Mouse (Mus musculus): ENCODE measurements around the gene Nuak1.

Gene Nuak1

GRCm38 (mm10) chr10:84457539-84457938, 17.1 kb upstream of the Nuak1 start:
- H3K27me3 ChIP-seq (ENCODE audit: insufficient read depth, low read length), result no peaks in the 10 kb centered on the region; the same call in 1 of the 2 replicates

GRCm38 (mm10) chr10:84456632-84457320, 16.4 kb upstream of the Nuak1 start:
- no peak for TF ChIP-seq NANOG (IDR thresholded peaks at IDR 0.05; ENCODE audit: borderline replicate concordance, low read length)
- TF ChIP-seq POU5F1 (IDR thresholded peaks at IDR 0.05; ENCODE audit: borderline replicate concordance, low read length), result no peak
- no peak for TF ChIP-seq CTCF (conservative IDR thresholded peaks at IDR 0.05; ENCODE audit: low read length)
- Histone ChIP-seq H3K4me1 (replicated peaks; ENCODE audit: low read depth, low read length) (peaks cover 29% of the 10 kb centered on the region), H3K36me3 (ENCODE audit: insufficient read depth, low read length) (no peaks in the 10 kb centered on the region), H3K27me3 (ENCODE audit: insufficient read depth, low read length) (no peaks in the 10 kb centered on the region; the same call in 1 of the 2 replicates), H3K4me3 (replicated peaks; ENCODE audit: low read length) (no peak overlapping the region), H3K9me3 (ENCODE audit: low read length) (no peaks in the 10 kb centered on the region)

More at GRCm38 (mm10) chr10:84457539-84457938, 17.1 kb upstream of the Nuak1 start:
- Histone ChIP-seq H3K9me3 (ENCODE audit: low read length) (no peaks in the 10 kb centered on the region), H3K4me1 (replicated peaks; ENCODE audit: low read depth, low read length) (peaks cover 24% of the 10 kb centered on the region), H3K36me3 (ENCODE audit: insufficient read depth, low read length) (no peaks in the 10 kb centered on the region), H3K4me3 (replicated peaks; ENCODE audit: low read length) (no peak overlapping the region)
- no peak for TF ChIP-seq POU5F1 (IDR thresholded peaks at IDR 0.05; ENCODE audit: borderline replicate concordance, low read length)
- no peak for TF ChIP-seq CTCF (conservative IDR thresholded peaks at IDR 0.05; ENCODE audit: low read length)
- TF ChIP-seq NANOG (IDR thresholded peaks at IDR 0.05; ENCODE audit: borderline replicate concordance, low read length), result no peak

GRCm38 (mm10) chr10:84451883-84452282, 11.5 kb upstream of the Nuak1 start:
- no peaks in the 10 kb centered on the region; the same call in 1 of the 2 replicates for H3K27me3 ChIP-seq (ENCODE audit: insufficient read depth, low read length)
- no peaks in the 10 kb centered on the region for H3K9me3 ChIP-seq (ENCODE audit: low read length)
- H3K4me1 ChIP-seq (replicated peaks; ENCODE audit: low read depth, low read length), result peaks cover 22% of the 10 kb centered on the region
- H3K4me3 ChIP-seq (replicated peaks; ENCODE audit: low read length), result no peak overlapping the region
- no peak; the same call in 1 of the 2 replicates for TF ChIP-seq CTCF (conservative IDR thresholded peaks at IDR 0.05; ENCODE audit: low read length)
- no peak for TF ChIP-seq POU5F1 (IDR thresholded peaks at IDR 0.05; ENCODE audit: borderline replicate concordance, low read length)
- TF ChIP-seq NANOG (IDR thresholded peaks at IDR 0.05; ENCODE audit: borderline replicate concordance, low read length), result no peak
- no peaks in the 10 kb centered on the region for H3K36me3 ChIP-seq (ENCODE audit: insufficient read depth, low read length)

GRCm38 (mm10) chr10:84450654-84451053, 10.3 kb upstream of the Nuak1 start:
- no peaks in the 10 kb centered on the region for H3K9me3 ChIP-seq (ENCODE audit: low read length)
- H3K4me3 ChIP-seq (replicated peaks; ENCODE audit: low read length), result no peak overlapping the region
- TF ChIP-seq NANOG (IDR thresholded peaks at IDR 0.05; ENCODE audit: borderline replicate concordance, low read length), result no peak
- peak; percentile 63 for TF ChIP-seq CTCF (conservative IDR thresholded peaks at IDR 0.05; ENCODE audit: low read length)
- TF ChIP-seq POU5F1 (IDR thresholded peaks at IDR 0.05; ENCODE audit: borderline replicate concordance, low read length), result no peak
- H3K27me3 ChIP-seq (ENCODE audit: insufficient read depth, low read length), result no peaks in the 10 kb centered on the region
- no peaks in the 10 kb centered on the region for H3K36me3 ChIP-seq (ENCODE audit: insufficient read depth, low read length)
- peaks cover 33% of the 10 kb centered on the region for H3K4me1 ChIP-seq (replicated peaks; ENCODE audit: low read depth, low read length)

- Histone ChIP-seq H3K36me3 (ENCODE audit: insufficient read depth, low read length) (no peaks in the 10 kb centered on the region), H3K9me3 (ENCODE audit: low read length) (no peaks in the 10 kb centered on the region), H3K27me3 (ENCODE audit: insufficient read depth, low read length) (no peaks in the 10 kb centered on the region), H3K4me1 (replicated peaks; ENCODE audit: low read depth, low read length) (peaks cover 38% of the 10 kb centered on the region), H3K4me3 (replicated peaks; ENCODE audit: low read length) (no peak overlapping the region)
- TF ChIP-seq POU5F1 (IDR thresholded peaks at IDR 0.05; ENCODE audit: borderline replicate concordance, low read length) (no peak), CTCF (conservative IDR thresholded peaks at IDR 0.05; ENCODE audit: low read length) (no peak), NANOG (IDR thresholded peaks at IDR 0.05; ENCODE audit: borderline replicate concordance, low read length) (no peak)
Observed at GRCm38 (mm10) chr10:84449733-84450132, 9.3 kb upstream of the Nuak1 start.

- no peak overlapping the region for H3K4me3 ChIP-seq (replicated peaks; ENCODE audit: low read length)
- H3K36me3 ChIP-seq (ENCODE audit: insufficient read depth, low read length), result no peaks in the 10 kb centered on the region
Observed at GRCm38 (mm10) chr10:84447411-84447821, 7.0 kb upstream of the Nuak1 start.

GRCm38 (mm10) chr10:84446661-84447060, 6.3 kb upstream of the Nuak1 start:
- H3K4me1 ChIP-seq (replicated peaks; ENCODE audit: low read depth, low read length), result peaks cover 44% of the 10 kb centered on the region
- peaks cover 10% of the 10 kb centered on the region for H3K27me3 ChIP-seq (ENCODE audit: insufficient read depth, low read length)
- H3K36me3 ChIP-seq (ENCODE audit: insufficient read depth, low read length), result no peaks in the 10 kb centered on the region
- TF ChIP-seq NANOG (IDR thresholded peaks at IDR 0.05; ENCODE audit: borderline replicate concordance, low read length) (no peak), POU5F1 (IDR thresholded peaks at IDR 0.05; ENCODE audit: borderline replicate concordance, low read length) (no peak), CTCF (conservative IDR thresholded peaks at IDR 0.05; ENCODE audit: low read length) (no peak)
- H3K4me3 ChIP-seq (replicated peaks; ENCODE audit: low read length), result no peak overlapping the region
- no peaks in the 10 kb centered on the region for H3K9me3 ChIP-seq (ENCODE audit: low read length)

More at GRCm38 (mm10) chr10:84447411-84447821, 7.0 kb upstream of the Nuak1 start:
- Histone ChIP-seq H3K27me3 (ENCODE audit: insufficient read depth, low read length) (peaks cover 6% of the 10 kb centered on the region), H3K4me1 (replicated peaks; ENCODE audit: low read depth, low read length) (peaks cover 42% of the 10 kb centered on the region), H3K9me3 (ENCODE audit: low read length) (no peaks in the 10 kb centered on the region)
- no peak for TF ChIP-seq CTCF (conservative IDR thresholded peaks at IDR 0.05; ENCODE audit: low read length)
- no peak for TF ChIP-seq NANOG (IDR thresholded peaks at IDR 0.05; ENCODE audit: borderline replicate concordance, low read length)
- no peak for TF ChIP-seq POU5F1 (IDR thresholded peaks at IDR 0.05; ENCODE audit: borderline replicate concordance, low read length)

GRCm38 (mm10) chr10:84444396-84444795, 4.0 kb upstream of the Nuak1 start:
- peaks cover 23% of the 10 kb centered on the region for H3K27me3 ChIP-seq (ENCODE audit: insufficient read depth, low read length)
- peaks cover 48% of the 10 kb centered on the region for H3K4me1 ChIP-seq (replicated peaks; ENCODE audit: low read depth, low read length)
- H3K4me3 ChIP-seq (replicated peaks; ENCODE audit: low read length), result no peak overlapping the region
- no peaks in the 10 kb centered on the region for H3K9me3 ChIP-seq (ENCODE audit: low read length)
- TF ChIP-seq CTCF (conservative IDR thresholded peaks at IDR 0.05; ENCODE audit: low read length) (peak; percentile 21), POU5F1 (IDR thresholded peaks at IDR 0.05; ENCODE audit: borderline replicate concordance, low read length) (no peak)
- no peaks in the 10 kb centered on the region for H3K36me3 ChIP-seq (ENCODE audit: insufficient read depth, low read length)

Measured in E14TG2a.4 (cell line).